Mouse (Mus musculus): Measurements from ENCODE around the gene Mpdu1. TPM values are rescaled to one million over a fixed set of nuclear protein-coding genes. Genes with fewer than 3 reads are reported as not detected.

Mpdu1 gene
- total RNA-seq, 1 experiment from 2014 or later: 41.3 TPM

- ATAC-seq (replicated peaks in 1 of 2; ENCODE audit: insufficient read depth in 1 of 2, low FRiP score in 2 of 2, low TSS enrichment in 1 of 2, low read depth in 1 of 2, poor library complexity in 2 of 2, severe bottlenecking in 2 of 2): peak; percentile 89 to 90
Measured at GRCm38 (mm10) chr11:69672211-69672706, 9.8 kb upstream of the Mpdu1 start, which contains the start of gene Eif4a1. Gene Eif4a1, minus strand, starts transcription at chr11:69672423.

DNA sequence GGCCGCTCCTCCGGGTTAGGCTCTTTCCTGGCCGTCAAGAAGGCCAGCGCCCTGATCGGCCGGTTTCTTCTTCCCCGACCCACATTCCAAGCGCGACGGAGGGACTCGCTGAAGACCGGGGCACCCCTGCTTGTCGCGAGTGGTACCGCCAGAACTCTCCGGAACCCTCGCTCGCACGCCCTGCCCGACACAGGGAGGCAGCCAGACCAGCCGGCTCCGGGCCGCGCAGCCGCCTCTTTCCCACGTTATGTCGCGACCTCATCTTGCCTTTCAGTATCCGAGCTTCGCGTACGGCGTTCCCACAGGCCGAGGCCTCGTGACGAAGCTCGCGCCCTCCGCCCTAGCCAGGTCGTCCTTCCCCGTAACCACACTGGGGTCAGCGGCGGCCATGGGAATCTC lies 9.3 kb upstream of the Mpdu1 start:
- ATAC-seq (replicated peaks in 1 of 2; ENCODE audit: insufficient read depth in 1 of 2, low FRiP score in 2 of 2, low TSS enrichment in 1 of 2, low read depth in 1 of 2, poor library complexity in 2 of 2, severe bottlenecking in 2 of 2): peak in 1 of 2 experiments; percentile 15; a peak in 2 of 4 replicates

- peak; percentile 54 to 65 for ATAC-seq (replicated peaks in 1 of 2; ENCODE audit: insufficient read depth in 1 of 2, low FRiP score in 2 of 2, low TSS enrichment in 1 of 2, low read depth in 1 of 2, poor library complexity in 2 of 2, severe bottlenecking in 2 of 2)
Measured at GRCm38 (mm10) chr11:69670786-69671725, 8.6 kb upstream of the Mpdu1 start.

- ATAC-seq (replicated peaks in 1 of 2; ENCODE audit: insufficient read depth in 1 of 2, low FRiP score in 2 of 2, low TSS enrichment in 1 of 2, low read depth in 1 of 2, poor library complexity in 2 of 2, severe bottlenecking in 2 of 2): no peak
Measured at GRCm38 (mm10) chr11:69666665-69667005, 4.2 kb upstream of the Mpdu1 start.

DNA sequence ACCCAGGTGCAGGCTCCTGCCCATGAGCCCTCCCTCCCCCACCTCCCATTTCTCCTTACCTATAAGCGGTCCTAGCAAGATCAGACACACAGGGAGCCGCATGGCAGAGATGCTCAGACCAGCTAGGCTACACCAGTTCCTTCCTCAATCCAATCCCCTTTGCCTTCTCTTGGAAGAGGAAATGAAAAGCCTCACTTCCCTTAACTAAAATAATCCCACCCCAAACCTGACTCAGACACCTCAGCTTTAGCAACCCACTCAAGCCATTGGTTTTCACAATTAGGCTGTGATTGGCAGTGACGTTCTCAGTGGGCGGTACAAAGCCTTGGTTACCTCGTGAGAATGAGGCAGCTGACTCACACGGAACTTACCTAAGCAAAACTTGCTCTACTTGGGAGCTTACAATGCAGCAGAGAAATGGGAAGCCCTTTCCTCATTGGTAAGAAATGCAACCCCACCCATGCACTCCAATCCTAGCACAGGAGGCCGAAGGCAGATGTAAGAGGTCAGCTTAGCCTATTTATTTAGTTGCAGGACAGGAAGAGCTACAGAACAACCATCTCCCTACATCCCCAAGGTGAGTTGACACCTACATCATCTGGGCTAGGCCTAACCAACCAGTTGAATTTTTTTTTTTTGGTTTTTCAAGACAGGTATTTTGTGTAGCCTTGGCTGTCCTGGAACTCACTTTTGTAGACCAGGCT lies 3.7 kb upstream of the Mpdu1 start, which contains the start of gene Cd68:
Gene Cd68 (minus strand): TSS at position 193 of the 704 bp plus-strand sequence.
- peak; percentile 2 to 55; a peak in 2 of 4 replicates for ATAC-seq (replicated peaks in 1 of 2; ENCODE audit: insufficient read depth in 1 of 2, low FRiP score in 2 of 2, low TSS enrichment in 1 of 2, low read depth in 1 of 2, poor library complexity in 2 of 2, severe bottlenecking in 2 of 2)

GRCm38 (mm10) chr11:69665457-69665960 lies 3.1 kb upstream of the Mpdu1 start:
- ATAC-seq (replicated peaks in 1 of 2; ENCODE audit: insufficient read depth in 1 of 2, low FRiP score in 2 of 2, low TSS enrichment in 1 of 2, low read depth in 1 of 2, poor library complexity in 2 of 2, severe bottlenecking in 2 of 2): no peak

GRCm38 (mm10) chr11:69664841-69665240 lies 2.4 kb upstream of the Mpdu1 start:
- ATAC-seq (replicated peaks in 1 of 2; ENCODE audit: insufficient read depth in 1 of 2, low FRiP score in 2 of 2, low TSS enrichment in 1 of 2, low read depth in 1 of 2, poor library complexity in 2 of 2, severe bottlenecking in 2 of 2): no peak

DNA sequence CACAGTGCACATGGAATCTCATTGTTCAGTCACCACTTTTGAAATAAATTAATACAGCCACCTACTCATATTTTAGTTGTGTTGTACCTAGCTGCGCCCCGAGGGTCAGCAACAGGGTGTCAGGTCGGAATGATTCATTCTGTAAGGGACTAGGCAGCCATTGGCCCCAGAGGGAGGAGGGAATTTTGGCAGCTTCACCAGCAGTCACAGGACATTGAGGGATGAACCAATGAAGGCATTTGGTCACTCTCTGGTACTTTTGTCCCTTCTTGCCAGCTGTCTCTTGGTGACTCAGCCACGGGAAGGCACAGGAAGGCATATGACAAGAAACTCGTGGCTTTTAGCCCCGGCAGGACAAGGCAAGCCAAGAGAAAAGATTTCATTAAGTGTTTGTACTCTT lies 1.4 kb upstream of the Mpdu1 start:
- ATAC-seq (replicated peaks in 1 of 2; ENCODE audit: insufficient read depth in 1 of 2, low FRiP score in 2 of 2, low TSS enrichment in 1 of 2, low read depth in 1 of 2, poor library complexity in 2 of 2, severe bottlenecking in 2 of 2): no peak

- no peak for ATAC-seq (replicated peaks in 1 of 2; ENCODE audit: insufficient read depth in 1 of 2, low FRiP score in 2 of 2, low TSS enrichment in 1 of 2, low read depth in 1 of 2, poor library complexity in 2 of 2, severe bottlenecking in 2 of 2)
Measured at GRCm38 (mm10) chr11:69662967-69663671, 677 bp upstream of the Mpdu1 start.

GRCm38 (mm10) chr11:69661221-69661881 lies 1.1 kb downstream of the Mpdu1 start:
- no peak for ATAC-seq (replicated peaks in 1 of 2; ENCODE audit: insufficient read depth in 1 of 2, low FRiP score in 2 of 2, low TSS enrichment in 1 of 2, low read depth in 1 of 2, poor library complexity in 2 of 2, severe bottlenecking in 2 of 2)

DNA sequence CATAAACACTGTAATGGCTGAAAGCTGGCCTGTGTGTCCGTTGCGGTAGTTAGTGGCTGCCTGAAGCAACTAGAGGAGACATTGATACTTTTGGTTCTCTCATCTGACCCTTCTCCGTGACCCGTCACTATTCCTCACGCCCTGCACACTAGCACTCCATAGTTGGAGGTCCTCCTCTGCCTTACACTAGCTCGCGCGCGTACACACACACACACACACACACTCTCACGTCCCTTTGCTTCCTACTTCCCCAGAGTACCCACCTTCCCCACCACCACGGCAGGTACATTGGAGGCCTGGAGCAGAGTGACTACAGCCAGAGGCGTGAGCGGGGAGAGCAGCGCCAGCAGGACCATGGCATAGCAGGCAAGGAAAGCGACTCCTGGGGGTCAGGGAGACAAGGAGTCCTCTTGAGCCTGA lies 5.0 kb downstream of the Mpdu1 start:
- ATAC-seq (replicated peaks in 1 of 2; ENCODE audit: insufficient read depth in 1 of 2, low FRiP score in 2 of 2, low TSS enrichment in 1 of 2, low read depth in 1 of 2, poor library complexity in 2 of 2, severe bottlenecking in 2 of 2): no peak

DNA sequence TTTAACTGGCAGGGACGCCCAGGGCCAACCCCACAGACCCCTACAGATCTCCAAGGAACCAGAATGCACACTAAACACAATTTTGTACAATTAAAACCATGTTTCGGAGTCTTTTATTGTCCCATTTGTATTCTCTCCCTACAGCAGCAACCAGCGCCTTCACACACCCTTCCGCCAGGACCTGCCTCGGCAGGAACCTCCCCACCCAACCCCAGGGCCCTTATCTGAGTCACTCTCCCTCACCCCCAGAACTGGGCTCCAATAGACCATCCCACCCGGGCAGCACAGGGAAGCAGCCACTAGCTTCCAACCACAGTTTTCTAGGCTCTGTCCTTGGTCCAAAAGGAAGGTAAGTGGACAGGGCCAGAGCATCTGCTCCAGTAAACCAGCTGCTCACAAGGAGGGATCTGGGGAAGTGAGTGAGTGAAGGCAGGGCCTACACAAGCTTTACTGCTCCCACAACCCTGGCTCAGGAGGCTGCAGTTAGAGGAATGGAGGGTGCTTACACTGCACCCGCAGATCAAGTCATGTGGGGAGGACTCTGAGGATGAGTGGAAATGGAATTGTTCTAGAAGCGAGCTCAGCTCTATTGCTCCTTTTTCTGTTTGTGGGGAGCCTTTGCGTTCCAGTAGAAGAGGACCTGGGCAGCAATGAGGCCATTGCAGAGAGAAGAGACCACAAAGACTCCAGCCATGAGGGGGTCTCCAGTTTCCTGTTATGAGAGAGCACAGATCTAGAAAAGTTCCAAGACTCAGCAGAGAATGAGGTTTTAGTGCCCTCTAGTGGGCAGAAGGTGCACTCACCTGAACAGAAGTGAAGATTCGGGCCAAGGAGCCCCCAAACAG lies 5.6 kb downstream of the Mpdu1 start:
- peak; percentile 30 to 39; a peak in 1 of 4 replicates for ATAC-seq (replicated peaks in 1 of 2; ENCODE audit: insufficient read depth in 1 of 2, low FRiP score in 2 of 2, low TSS enrichment in 1 of 2, low read depth in 1 of 2, poor library complexity in 2 of 2, severe bottlenecking in 2 of 2)

DNA sequence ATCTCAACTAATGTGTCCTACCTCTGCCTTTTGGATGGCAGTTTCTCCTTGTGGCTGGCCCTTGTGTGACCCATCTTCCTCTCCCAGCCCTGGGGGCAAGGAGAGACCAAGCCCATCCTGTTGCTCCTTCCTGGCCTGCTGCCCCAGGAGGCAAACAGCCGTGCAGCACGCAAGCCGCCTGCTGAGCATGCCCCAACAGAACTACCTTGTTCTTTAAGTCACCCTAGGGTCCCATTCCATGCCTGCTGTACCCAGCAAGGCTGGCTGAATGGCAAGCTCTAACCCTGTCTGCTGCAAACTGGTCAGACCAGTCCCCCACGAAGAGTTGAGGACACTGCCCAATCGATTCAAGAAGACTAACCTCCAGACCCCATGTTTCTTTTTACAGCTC lies 6.4 kb downstream of the Mpdu1 start:
- no peak for ATAC-seq (replicated peaks in 1 of 2; ENCODE audit: insufficient read depth in 1 of 2, low FRiP score in 2 of 2, low TSS enrichment in 1 of 2, low read depth in 1 of 2, poor library complexity in 2 of 2, severe bottlenecking in 2 of 2)

DNA sequence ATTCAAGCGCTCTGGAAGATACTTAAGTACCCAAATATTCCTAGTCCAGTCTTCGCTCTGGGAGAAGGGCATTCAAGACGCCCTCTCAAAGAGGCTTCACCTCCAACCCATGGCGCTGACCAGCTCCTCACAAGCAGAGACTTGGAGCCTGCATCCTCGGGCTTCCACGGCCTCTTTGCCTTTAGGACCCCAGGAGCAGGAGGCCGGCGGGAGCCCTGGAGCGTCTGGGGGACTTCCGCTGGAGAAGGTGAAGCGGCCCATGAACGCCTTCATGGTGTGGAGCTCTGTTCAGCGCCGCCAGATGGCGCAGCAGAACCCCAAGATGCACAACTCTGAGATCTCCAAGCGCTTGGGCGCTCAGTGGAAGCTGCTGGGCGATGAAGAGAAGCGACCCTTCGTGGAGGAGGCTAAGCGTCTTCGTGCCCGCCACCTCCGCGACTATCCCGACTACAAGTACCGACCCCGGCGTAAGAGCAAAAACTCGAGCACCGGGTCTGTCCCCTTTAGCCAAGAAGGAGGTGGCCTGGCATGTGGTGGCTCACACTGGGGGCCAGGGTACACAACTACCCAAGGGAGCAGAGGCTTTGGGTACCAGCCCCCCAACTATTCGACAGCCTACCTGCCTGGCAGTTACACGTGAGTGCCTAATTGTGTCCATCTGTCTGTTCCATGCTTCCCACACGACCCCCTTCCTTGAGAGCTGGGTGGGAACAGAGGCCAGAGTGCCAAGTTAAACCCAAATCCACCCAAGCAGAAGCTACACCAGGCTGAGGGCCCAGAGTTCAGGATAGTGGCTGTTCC lies 7.0 kb downstream of the Mpdu1 start, which contains the start of gene Sox15:
Gene Sox15 (plus strand): TSS at position 51 of the 801 bp plus-strand sequence.
- ATAC-seq (replicated peaks in 1 of 2; ENCODE audit: insufficient read depth in 1 of 2, low FRiP score in 2 of 2, low TSS enrichment in 1 of 2, low read depth in 1 of 2, poor library complexity in 2 of 2, severe bottlenecking in 2 of 2): peak; percentile 34 to 54; a peak in 3 of 4 replicates

- ATAC-seq (replicated peaks in 1 of 2; ENCODE audit: insufficient read depth in 1 of 2, low FRiP score in 2 of 2, low TSS enrichment in 1 of 2, low read depth in 1 of 2, poor library complexity in 2 of 2, severe bottlenecking in 2 of 2): no peak
Measured at GRCm38 (mm10) chr11:69654760-69655159, 7.7 kb downstream of the Mpdu1 start.

Data from hematopoietic stem cell, adult 5-6 weeks (primary cell).